Mouse (Mus musculus) liver, embryonic 14.5 days (tissue): ENCODE results near the gene Fam83b. TPM values are rescaled to one million over a fixed set of nuclear protein-coding genes. Genes with fewer than 3 reads are reported as not detected.

ENCODE experiments used
- ATAC-seq: fragments of 200-750 bp; cut with Nextera tagmentation; 2 replicates; pipeline ENCODE4 v1.8.0; 2017; ENCODE audit warnings: moderate number of reproducible peaks, mild to moderate bottlenecking, moderate library complexity; ENCODE audit not compliant: insufficient read depth
- DNase-seq, 3 experiments: peaks; one replicate each; pipeline ENCODE4 v3.0.0-alpha.2; 2012 to 2013; ENCODE audit warnings: low read depth in 3 of 3, low spot score in 3 of 3
- H3K27ac ChIP-seq: fragments of 300-500 bp; sonication (generic); 2 replicates; pipeline ENCODE4 v1.5.1; 2014; ENCODE audit warnings: moderate library complexity, mild to moderate bottlenecking, control low read depth, inconsistent platforms
- H3K27me3 ChIP-seq: fragments of 300-500 bp; sonication (generic); 2 replicates; pipeline ENCODE4 v1.6.1; 2014; ENCODE audit warnings: mild to moderate bottlenecking, low read length, moderate library complexity; ENCODE audit not compliant: control insufficient read depth, insufficient read depth
- H3K36me3 ChIP-seq: fragments of 300-500 bp; sonication (generic); replicated peaks from 2 replicates; pipeline ENCODE4 v1.6.1; 2014; ENCODE audit warnings: low read depth; ENCODE audit not compliant: control insufficient read depth, insufficient read depth
- H3K4me1 ChIP-seq, 2 experiments: fragments of 200-500 bp in 1 of 2; fragments of 300-500 bp in 1 of 2; sonication (generic) in 1 of 2; replicated peaks; 2 replicates each; pipeline ENCODE4 v1.6.1; 2012 to 2014; ENCODE audit warnings: antibody characterized with exemption in 1 of 2, inconsistent platforms in 1 of 2, low read length in 1 of 2; ENCODE audit not compliant: control insufficient read depth in 2 of 2, insufficient read depth in 2 of 2
- H3K4me2 ChIP-seq: fragments of 300-500 bp; sonication (generic); 2 replicates; pipeline ENCODE4 v1.6.1; 2014; ENCODE audit warnings: low read depth, mild to moderate bottlenecking, control low read depth, moderate library complexity
- H3K4me3 ChIP-seq, 2 experiments: fragments of 200-500 bp in 1 of 2; fragments of 300-500 bp in 1 of 2; sonication (generic) in 1 of 2; 2 replicates each; pipeline ENCODE4 v1.5.1; 2012 to 2014; ENCODE audit warnings: low read depth in 2 of 2, low read length in 2 of 2, mild to moderate bottlenecking in 2 of 2, control low read depth in 1 of 2, inconsistent platforms in 1 of 2, moderate library complexity in 1 of 2; ENCODE audit not compliant: insufficient read depth in 1 of 2
- H3K9ac ChIP-seq: fragments of 300-500 bp; sonication (generic); replicated peaks from 2 replicates; pipeline ENCODE4 v1.6.1; 2014; ENCODE audit warnings: mild to moderate bottlenecking, control low read depth, moderate library complexity
- H3K9me3 ChIP-seq: fragments of 300-500 bp; sonication (generic); 2 replicates; pipeline ENCODE4 v1.6.1; 2016; ENCODE audit warnings: low read length, mixed read lengths; ENCODE audit not compliant: control insufficient read depth
- CTCF ChIP-seq: IDR thresholded peaks from 2 replicates; pipeline ENCODE4 v1.5.1; 2016; ENCODE audit warnings: antibody characterized with exemption, low read depth, control low read depth
- EP300 ChIP-seq: IDR thresholded peaks from 2 replicates; pipeline ENCODE4 v1.6.1; 2016; ENCODE audit warnings: antibody characterized with exemption, low read depth
- WGBS: fragments of 180-500 bp; shearing (Covaris S2); extraction: QIAGEN DNeasy Blood & Tissue Kit; methylation state at CpG from one replicate; pipeline ENCODE4 v1.1.7; 2014; ENCODE audit not compliant: insufficient replicate concordance; 5-methylcytosine and 5-hydroxymethylcytosine counted together
- polyA plus RNA-seq, 2 experiments: library from polyadenylated mRNA; depleted of rRNA in 1 of 2; stranded (reverse) in 1 of 2; unstranded in 1 of 2; fragments of >200 nt; fragmentation: Nextera tagmentation in 1 of 2; extraction: Ambion mirVana in 1 of 2; gene quantifications; 2 replicates each; pipeline versions ENCODE4 v1.2.1 to v1.2.3; 2012 to 2014

Gene Fam83b
- polyA plus RNA-seq, 2 experiments, result 0.02 to 0.06 TPM

- no peak overlapping the region for H3K4me2 ChIP-seq
- no peaks in the 10 kb centered on the region for H3K4me1 ChIP-seq
- no peaks in the 10 kb centered on the region for H3K36me3 ChIP-seq
- no peaks in the 10 kb centered on the region for H3K27me3 ChIP-seq
- no peaks in the 10 kb centered on the region for H3K9me3 ChIP-seq
- H3K4me3 ChIP-seq, result no peak overlapping the region
- 38% methylated on average over 3 of the region's 3 CpGs for WGBS
- ATAC-seq, result no peak
- H3K9ac ChIP-seq, result no peak overlapping the region
- DNase-seq, result no peak
- H3K27ac ChIP-seq, result no peak overlapping the region
- no peak for TF ChIP-seq EP300
- TF ChIP-seq CTCF, result no peak
These were observed 20.2 kb downstream of the Fam83b start for GRCm38 (mm10) chr9:76546714-76547113.

- no peak for ATAC-seq
- WGBS, result 38% methylated on average over 4 of the region's 4 CpGs
These were observed 26.2 kb downstream of the Fam83b start for GRCm38 (mm10) chr9:76540684-76541083.

GRCm38 (mm10) chr9:76539953-76540621 lies 26.8 kb downstream of the Fam83b start:
- no peak overlapping the region for H3K27ac ChIP-seq
- WGBS, result 23% methylated on average over 7 of the region's 7 CpGs
- H3K27me3 ChIP-seq, result no peaks in the 10 kb centered on the region
- H3K9me3 ChIP-seq, result no peaks in the 10 kb centered on the region
- TF ChIP-seq EP300 (no peak), CTCF (no peak)
- no peaks in the 10 kb centered on the region for H3K4me1 ChIP-seq
- H3K4me2 ChIP-seq, result no peak overlapping the region
- DNase-seq (no peak), ATAC-seq (no peak)
- H3K36me3 ChIP-seq, result no peaks in the 10 kb centered on the region
- no peak overlapping the region for H3K9ac ChIP-seq
- no peak overlapping the region for H3K4me3 ChIP-seq

More at GRCm38 (mm10) chr9:76540684-76541083, 26.2 kb downstream of the Fam83b start:
- H3K9ac ChIP-seq, result no peak overlapping the region
- no peak for TF ChIP-seq EP300
- no peak for TF ChIP-seq CTCF
- H3K27me3 ChIP-seq, result no peaks in the 10 kb centered on the region
- DNase-seq, result no peak
- no peak overlapping the region for H3K4me3 ChIP-seq
- no peak overlapping the region for H3K4me2 ChIP-seq
- H3K36me3 ChIP-seq, result no peaks in the 10 kb centered on the region
- H3K27ac ChIP-seq, result no peak overlapping the region
- H3K9me3 ChIP-seq, result no peaks in the 10 kb centered on the region
- no peaks in the 10 kb centered on the region for H3K4me1 ChIP-seq

DNA sequence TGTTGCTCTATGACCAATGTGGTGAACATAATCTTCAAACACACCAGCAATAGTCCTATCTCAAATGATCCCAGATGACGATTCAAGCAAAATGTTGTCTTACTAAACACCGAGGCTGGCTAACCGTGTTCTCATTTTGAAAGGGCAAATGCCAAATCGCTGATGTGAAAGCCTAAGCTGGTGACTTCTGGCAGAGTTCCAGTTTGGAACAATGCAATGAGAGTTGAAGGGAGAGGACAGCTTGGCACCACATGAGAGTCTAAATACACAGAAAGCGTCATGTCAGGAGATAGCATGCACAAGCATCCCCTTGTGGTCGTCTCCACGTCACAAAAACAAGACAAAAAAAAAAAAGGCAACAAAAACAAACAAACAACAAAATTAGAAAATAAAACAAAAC lies 27.6 kb downstream of the Fam83b start:
- no peaks in the 10 kb centered on the region for H3K9me3 ChIP-seq
- 56% methylated on average over 7 of the region's 7 CpGs for WGBS

GRCm38 (mm10) chr9:76536032-76536431 lies 30.9 kb downstream of the Fam83b start:
- DNase-seq (no peak), ATAC-seq (no peak)
- Histone ChIP-seq H3K27ac (no peak overlapping the region), H3K4me1 (no peaks in the 10 kb centered on the region), H3K27me3 (no peaks in the 10 kb centered on the region), H3K9me3 (no peaks in the 10 kb centered on the region), H3K36me3 (no peaks in the 10 kb centered on the region), H3K4me2 (no peak overlapping the region), H3K9ac (no peak overlapping the region), H3K4me3 (no peak overlapping the region)
- TF ChIP-seq CTCF (no peak), EP300 (no peak)
- WGBS, result 70% methylated on average over 9 of the region's 9 CpGs

More for the DNA sequence above, 27.6 kb downstream of the Fam83b start:
- no peak overlapping the region for H3K27ac ChIP-seq
- H3K27me3 ChIP-seq, result no peaks in the 10 kb centered on the region
- no peak for DNase-seq
- H3K36me3 ChIP-seq, result no peaks in the 10 kb centered on the region
- H3K4me2 ChIP-seq, result no peak overlapping the region
- H3K9ac ChIP-seq, result no peak overlapping the region
- ATAC-seq, result no peak
- TF ChIP-seq CTCF (no peak), EP300 (no peak)
- H3K4me3 ChIP-seq, result no peak overlapping the region
- H3K4me1 ChIP-seq, result no peaks in the 10 kb centered on the region
